Mouse (Mus musculus): ENCODE data around the gene Apol10b. TPM values are rescaled to one million over a fixed set of nuclear protein-coding genes. Genes with fewer than 3 reads are reported as not detected.
"Not testable (repeated sequence)": the region's sequence is repeated elsewhere in the genome, so short reads cannot be mapped to it uniquely, and the experiment has no call there.

Apol10b gene
- polyA plus RNA-seq (2015; fragmentation: Nextera tagmentation; extraction: Ambion mirVana), result 0.06 TPM in 1 of 2 replicates, not detected in the other

- no peak within 1 kb of the TSS for H3K4me2 ChIP-seq (ENCODE audit: low read length)
- no peaks in the 10 kb centered on the region for H3K36me3 ChIP-seq (ENCODE audit: control insufficient read depth, insufficient read depth, low read length)
- no peak within 1 kb of the TSS for H3K27ac ChIP-seq (ENCODE audit: low read depth, low read length)
- no peak for ATAC-seq
- no peak within 1 kb of the TSS for H3K9ac ChIP-seq (ENCODE audit: low read depth, low read length)
- no peaks in the 10 kb centered on the region for H3K4me1 ChIP-seq (ENCODE audit: control insufficient read depth, insufficient read depth, low read depth, low read length)
- 71% methylated on average over 5 of the region's 5 CpGs for WGBS
- H3K9me3 ChIP-seq (ENCODE audit: control insufficient read depth, low read length), result no peaks in the 10 kb centered on the region
- H3K4me3 ChIP-seq (ENCODE audit: low read length), result no peak within 1 kb of the TSS
- no peaks in the 10 kb centered on the region for H3K27me3 ChIP-seq (replicated peaks; ENCODE audit: control insufficient read depth, insufficient read depth, low read length)
These were observed at the start of gene Apol10b for GRCm38 (mm10) chr15:77595961-77596360. Gene Apol10b, minus strand, starts transcription at chr15:77596125.

GRCm38 (mm10) chr15:77643176-77643575, 47.3 kb upstream of the Apol10b start, which contains the start of gene Apol11b:
Gene Apol11b, minus strand, starts transcription at chr15:77643286.
- 77% methylated on average over 2 of the region's 2 CpGs for WGBS

GRCm38 (mm10) chr15:77629822-77630221, 33.9 kb upstream of the Apol10b start:
- not testable (repeated sequence) for ATAC-seq; H3K4me2 ChIP-seq (ENCODE audit: low read length); H3K36me3 ChIP-seq (ENCODE audit: control insufficient read depth, insufficient read depth, low read length); H3K27me3 ChIP-seq (replicated peaks; ENCODE audit: control insufficient read depth, insufficient read depth, low read length); H3K27ac ChIP-seq (ENCODE audit: low read depth, low read length); H3K9ac ChIP-seq (ENCODE audit: low read depth, low read length); H3K9me3 ChIP-seq (ENCODE audit: control insufficient read depth, low read length); H3K4me1 ChIP-seq (ENCODE audit: control insufficient read depth, insufficient read depth, low read depth, low read length); H3K4me3 ChIP-seq (ENCODE audit: low read length)
- 86% methylated on average over 3 of the region's 3 CpGs for WGBS

More at GRCm38 (mm10) chr15:77643176-77643575, 47.3 kb upstream of the Apol10b start, which contains the start of gene Apol11b:
- not testable (repeated sequence) for H3K36me3 ChIP-seq (ENCODE audit: control insufficient read depth, insufficient read depth, low read length); H3K4me1 ChIP-seq (ENCODE audit: control insufficient read depth, insufficient read depth, low read depth, low read length); H3K27ac ChIP-seq (ENCODE audit: low read depth, low read length); ATAC-seq; H3K4me3 ChIP-seq (ENCODE audit: low read length); H3K9ac ChIP-seq (ENCODE audit: low read depth, low read length); H3K9me3 ChIP-seq (ENCODE audit: control insufficient read depth, low read length); H3K27me3 ChIP-seq (replicated peaks; ENCODE audit: control insufficient read depth, insufficient read depth, low read length); H3K4me2 ChIP-seq (ENCODE audit: low read length)

- WGBS, result 67% methylated on average over 7 of the region's 9 CpGs
- not testable (repeated sequence) for H3K9ac ChIP-seq (ENCODE audit: low read depth, low read length); H3K27me3 ChIP-seq (replicated peaks; ENCODE audit: control insufficient read depth, insufficient read depth, low read length); H3K4me1 ChIP-seq (ENCODE audit: control insufficient read depth, insufficient read depth, low read depth, low read length); H3K27ac ChIP-seq (ENCODE audit: low read depth, low read length); H3K4me3 ChIP-seq (ENCODE audit: low read length); ATAC-seq; H3K36me3 ChIP-seq (ENCODE audit: control insufficient read depth, insufficient read depth, low read length); H3K4me2 ChIP-seq (ENCODE audit: low read length); H3K9me3 ChIP-seq (ENCODE audit: control insufficient read depth, low read length)
These were observed 32.7 kb upstream of the Apol10b start for GRCm38 (mm10) chr15:77628647-77629046.

- H3K9ac ChIP-seq (ENCODE audit: low read depth, low read length); H3K27ac ChIP-seq (ENCODE audit: low read depth, low read length); H3K4me2 ChIP-seq (ENCODE audit: low read length); H3K4me3 ChIP-seq (ENCODE audit: low read length); H3K4me1 ChIP-seq (ENCODE audit: control insufficient read depth, insufficient read depth, low read depth, low read length); H3K36me3 ChIP-seq (ENCODE audit: control insufficient read depth, insufficient read depth, low read length); ATAC-seq; H3K27me3 ChIP-seq (replicated peaks; ENCODE audit: control insufficient read depth, insufficient read depth, low read length); H3K9me3 ChIP-seq (ENCODE audit: control insufficient read depth, low read length): not testable (repeated sequence)
- WGBS, result 87% methylated on average over 4 of the region's 4 CpGs
These were observed 30.5 kb upstream of the Apol10b start for GRCm38 (mm10) chr15:77626471-77626870.

- Histone ChIP-seq H3K4me1 (ENCODE audit: control insufficient read depth, insufficient read depth, low read depth, low read length) (no peaks in the 10 kb centered on the region), H3K4me3 (ENCODE audit: low read length) (no peak overlapping the region), H3K27ac (ENCODE audit: low read depth, low read length) (no peak overlapping the region), H3K4me2 (ENCODE audit: low read length) (no peak overlapping the region), H3K27me3 (replicated peaks; ENCODE audit: control insufficient read depth, insufficient read depth, low read length) (no peaks in the 10 kb centered on the region), H3K9me3 (ENCODE audit: control insufficient read depth, low read length) (no peaks in the 10 kb centered on the region), H3K36me3 (ENCODE audit: control insufficient read depth, insufficient read depth, low read length) (no peaks in the 10 kb centered on the region), H3K9ac (ENCODE audit: low read depth, low read length) (no peak overlapping the region)
- no peak for ATAC-seq
- WGBS, result 79% methylated on average over 1 of the region's 1 CpGs
These were observed 28.8 kb upstream of the Apol10b start for GRCm38 (mm10) chr15:77624710-77625109.

GRCm38 (mm10) chr15:77606069-77606468, 10.1 kb upstream of the Apol10b start:
- no peaks in the 10 kb centered on the region for H3K4me1 ChIP-seq (ENCODE audit: control insufficient read depth, insufficient read depth, low read depth, low read length)
- H3K36me3 ChIP-seq (ENCODE audit: control insufficient read depth, insufficient read depth, low read length), result no peaks in the 10 kb centered on the region
- H3K4me2 ChIP-seq (ENCODE audit: low read length), result no peak overlapping the region
- H3K4me3 ChIP-seq (ENCODE audit: low read length), result no peak overlapping the region
- no peaks in the 10 kb centered on the region for H3K27me3 ChIP-seq (replicated peaks; ENCODE audit: control insufficient read depth, insufficient read depth, low read length)
- no peak overlapping the region for H3K9ac ChIP-seq (ENCODE audit: low read depth, low read length)
- no peak for ATAC-seq
- no peak overlapping the region for H3K27ac ChIP-seq (ENCODE audit: low read depth, low read length)
- WGBS, result 97% methylated on average over 3 of the region's 3 CpGs
- no peaks in the 10 kb centered on the region for H3K9me3 ChIP-seq (ENCODE audit: control insufficient read depth, low read length)

- Histone ChIP-seq H3K9me3 (ENCODE audit: control insufficient read depth, low read length) (no peaks in the 10 kb centered on the region), H3K27me3 (replicated peaks; ENCODE audit: control insufficient read depth, insufficient read depth, low read length) (no peaks in the 10 kb centered on the region), H3K36me3 (ENCODE audit: control insufficient read depth, insufficient read depth, low read length) (no peaks in the 10 kb centered on the region), H3K4me2 (ENCODE audit: low read length) (no peak within 1 kb of the TSS), H3K9ac (ENCODE audit: low read depth, low read length) (no peak within 1 kb of the TSS), H3K4me3 (ENCODE audit: low read length) (no peak within 1 kb of the TSS), H3K27ac (ENCODE audit: low read depth, low read length) (no peak within 1 kb of the TSS), H3K4me1 (ENCODE audit: control insufficient read depth, insufficient read depth, low read depth, low read length) (no peaks in the 10 kb centered on the region)
- WGBS, result 82% methylated on average over 1 of the region's 1 CpGs
- ATAC-seq, result no peak
These were observed 3.0 kb upstream of the Apol10b start, which contains the start of gene Gm36245 for GRCm38 (mm10) chr15:77598958-77599357. Gene Gm36245, plus strand, starts transcription at chr15:77599258.

- 88% methylated on average over 3 of the region's 3 CpGs for WGBS
- no peaks in the 10 kb centered on the region for H3K9me3 ChIP-seq (ENCODE audit: control insufficient read depth, low read length)
- H3K27ac ChIP-seq (ENCODE audit: low read depth, low read length), result no peak overlapping the region
- no peaks in the 10 kb centered on the region for H3K27me3 ChIP-seq (replicated peaks; ENCODE audit: control insufficient read depth, insufficient read depth, low read length)
- H3K4me3 ChIP-seq (ENCODE audit: low read length), result no peak overlapping the region
- ATAC-seq, result no peak
- no peaks in the 10 kb centered on the region for H3K36me3 ChIP-seq (ENCODE audit: control insufficient read depth, insufficient read depth, low read length)
- no peak overlapping the region for H3K9ac ChIP-seq (ENCODE audit: low read depth, low read length)
- no peak overlapping the region for H3K4me2 ChIP-seq (ENCODE audit: low read length)
- H3K4me1 ChIP-seq (ENCODE audit: control insufficient read depth, insufficient read depth, low read depth, low read length), result no peaks in the 10 kb centered on the region
These were observed 2.5 kb upstream of the Apol10b start for GRCm38 (mm10) chr15:77598429-77598828.

- Histone ChIP-seq H3K4me3 (ENCODE audit: low read length) (no peak overlapping the region), H3K9ac (ENCODE audit: low read depth, low read length) (no peak overlapping the region), H3K27ac (ENCODE audit: low read depth, low read length) (no peak overlapping the region), H3K36me3 (ENCODE audit: control insufficient read depth, insufficient read depth, low read length) (no peaks in the 10 kb centered on the region), H3K4me2 (ENCODE audit: low read length) (no peak overlapping the region), H3K4me1 (ENCODE audit: control insufficient read depth, insufficient read depth, low read depth, low read length) (no peaks in the 10 kb centered on the region), H3K9me3 (ENCODE audit: control insufficient read depth, low read length) (no peaks in the 10 kb centered on the region), H3K27me3 (replicated peaks; ENCODE audit: control insufficient read depth, insufficient read depth, low read length) (no peaks in the 10 kb centered on the region)
- WGBS, result 82% methylated on average over 1 of the region's 1 CpGs
- no peak for ATAC-seq
These were observed 2.4 kb downstream of the Apol10b start for GRCm38 (mm10) chr15:77593557-77593956.

Data from hindbrain, embryonic 16.5 days (tissue).